Mouse (Mus musculus) left cerebral cortex, postnatal 25 days (tissue): ENCODE results near the gene Slc15a1. TPM values are rescaled to one million over a fixed set of nuclear protein-coding genes. Genes with fewer than 3 reads are reported as not detected.

Source experiments
- DNase-seq, 2 experiments: peaks; one replicate each; pipeline ENCODE4 v3.0.0; 2022; ENCODE audit warnings: low spot score in 2 of 2, mixed read lengths in 1 of 2
- intact Hi-C: fragments of 180-260 bp; cut with DNase I; formaldehyde crosslinking; loops from one replicate; pipeline ENCODE4 v1.15.1; 2025
- total RNA-seq, 2 experiments: library from RNA; stranded (reverse); gene quantifications; 2 replicates each; pipeline ENCODE4 v1.2.3; 2021

The Slc15a1 gene
- total RNA-seq, result not detected

DNA sequence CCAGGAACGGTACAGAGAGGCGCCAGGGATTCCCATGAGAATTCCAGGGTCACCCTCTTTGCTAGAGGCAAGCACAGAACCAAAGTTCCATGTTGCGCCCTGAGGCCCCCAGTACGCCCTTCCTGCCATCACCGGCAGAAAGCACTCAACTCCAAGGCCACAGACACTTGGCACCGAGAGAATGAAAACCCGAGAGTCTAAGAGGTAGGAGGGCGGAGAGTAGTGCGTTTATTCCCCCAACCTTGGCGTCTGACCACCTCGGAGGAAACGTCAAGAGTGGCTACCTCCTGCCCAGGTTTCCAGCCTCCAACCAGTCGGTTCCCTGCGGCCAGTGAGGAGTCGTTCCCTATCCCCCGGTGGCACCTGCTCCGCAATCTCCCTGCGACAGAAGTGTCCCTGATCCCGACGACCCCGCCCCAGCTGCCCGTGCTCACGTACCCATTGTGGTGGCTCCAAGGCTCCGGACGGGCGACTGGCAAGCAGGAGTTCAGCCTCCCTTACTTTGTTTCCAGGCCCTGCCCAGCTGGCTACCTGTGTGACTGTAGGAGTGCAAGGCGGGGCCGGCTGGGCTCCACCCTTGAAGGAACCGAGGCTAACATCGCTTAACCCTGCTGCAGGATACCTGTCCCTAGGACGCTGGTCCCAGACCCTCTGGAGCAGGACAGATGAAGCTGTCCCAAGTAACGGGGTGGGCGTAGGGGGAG is at the start of gene Slc15a1:
Slc15a1 (minus strand) TSS at position 472 of the 704 bp plus-strand sequence.
- no peak for DNase-seq
- intact Hi-C loops, result no loop called here

DNA sequence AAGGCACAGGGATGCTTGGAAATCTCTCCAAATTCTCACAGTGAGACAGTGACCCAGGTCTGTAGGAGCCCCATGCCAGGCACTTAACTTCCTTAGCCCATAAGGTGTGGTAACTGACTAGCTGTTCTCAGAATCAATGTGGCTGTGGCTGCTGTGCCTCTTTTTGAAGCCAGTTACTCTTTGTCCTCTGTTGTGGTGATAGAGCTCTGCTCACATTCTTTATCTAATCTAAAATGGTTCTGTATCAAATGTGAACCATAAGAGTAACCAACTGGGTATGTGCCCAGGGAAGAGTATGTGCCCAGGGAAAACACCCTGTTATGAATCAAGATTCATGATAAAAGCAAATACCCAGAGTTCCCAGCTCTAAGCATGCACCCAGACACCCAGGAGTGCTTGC is 48.7 kb upstream of the Slc15a1 start:
- intact Hi-C loops, result no loop called here
- no peak for DNase-seq

GRCm38 (mm10) chr14:121552586-121552985 is 47.5 kb upstream of the Slc15a1 start:
- intact Hi-C loops, result no loop called here
- no peak for DNase-seq

- intact Hi-C loops, result no loop called here
- no peak for DNase-seq
These were observed 44.8 kb upstream of the Slc15a1 start for GRCm38 (mm10) chr14:121549834-121550233.

GRCm38 (mm10) chr14:121547745-121548144 is 42.7 kb upstream of the Slc15a1 start:
- intact Hi-C loops, result no loop called here
- DNase-seq, result no peak

DNA sequence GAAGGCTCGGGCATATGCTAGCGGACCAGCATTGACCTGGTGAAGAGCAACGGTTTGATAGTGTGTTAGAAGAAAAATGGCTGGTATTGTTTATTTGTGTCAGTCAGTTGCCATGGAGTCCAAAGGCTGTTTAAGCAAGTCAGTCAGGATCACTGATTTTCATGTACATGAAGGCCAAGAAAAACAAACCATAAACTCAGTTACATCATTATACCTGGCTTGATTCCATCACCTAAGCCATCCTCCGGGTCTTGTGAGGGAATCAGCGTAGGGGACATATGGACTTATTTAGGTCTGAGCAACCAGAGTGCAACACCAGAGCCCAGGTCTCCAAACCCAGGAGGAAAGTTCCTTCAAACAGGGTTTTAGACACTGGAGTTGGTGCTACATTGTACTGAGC is 41.6 kb upstream of the Slc15a1 start:
- intact Hi-C loops, result no loop called here

GRCm38 (mm10) chr14:121545551-121546331 is 40.7 kb upstream of the Slc15a1 start:
- DNase-seq, result no peak
- intact Hi-C loops, result no loop called here

More for the DNA sequence above, 41.6 kb upstream of the Slc15a1 start:
- DNase-seq, result no peak

DNA sequence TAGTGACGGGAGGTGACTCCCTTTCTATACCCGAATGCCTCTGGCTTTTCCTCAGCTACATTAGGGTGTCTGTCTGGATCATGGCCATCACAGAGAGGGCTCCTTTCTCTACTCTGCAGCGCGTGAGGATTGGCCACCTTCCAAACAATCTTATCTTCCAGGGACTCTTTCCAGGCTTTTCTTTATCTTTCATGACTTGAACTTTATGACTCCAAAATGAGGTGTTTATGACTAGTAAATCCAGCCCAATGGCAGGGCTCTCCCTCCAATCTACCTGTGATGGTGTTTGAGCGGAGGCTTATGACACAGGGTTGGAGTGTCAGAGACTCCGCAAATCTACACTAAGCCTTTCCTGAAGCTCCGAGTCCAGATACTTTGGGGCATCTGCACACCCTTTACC is 36.2 kb upstream of the Slc15a1 start:
- intact Hi-C loops, result no loop called here
- DNase-seq, result no peak

DNA sequence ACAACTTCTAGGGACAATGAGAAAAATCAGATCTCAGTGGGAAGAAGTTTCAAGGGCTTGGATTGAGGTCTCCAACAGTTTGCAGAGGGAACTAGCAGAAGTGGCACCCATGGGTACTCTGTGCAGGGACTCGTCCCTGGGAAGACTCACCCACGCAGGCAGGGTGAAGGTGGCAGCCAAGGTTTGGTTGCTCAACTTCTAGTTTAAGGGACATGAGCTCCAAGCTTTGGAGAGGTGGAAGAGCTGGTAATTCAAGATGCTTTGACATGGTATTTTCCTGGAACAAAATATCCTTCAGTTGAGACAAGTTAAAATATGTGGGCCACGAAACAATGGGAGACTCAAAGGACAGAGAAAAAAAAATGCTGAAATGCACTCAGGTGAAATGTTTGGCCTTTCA is 29.4 kb upstream of the Slc15a1 start:
- DNase-seq, result no peak
- intact Hi-C loops, result loop anchor here (5.0 kb wide), 2 partner anchors 37 to 52 kb away; no protein-coding TSS in a partner anchor

GRCm38 (mm10) chr14:121530853-121531252 is 25.8 kb upstream of the Slc15a1 start:
- intact Hi-C loops, result loop anchor here (5.0 kb wide), 2 partner anchors 34 to 49 kb away; no protein-coding TSS in a partner anchor
- no peak for DNase-seq

GRCm38 (mm10) chr14:121527883-121528282 is 22.8 kb upstream of the Slc15a1 start:
- intact Hi-C loops, result no loop called here
- DNase-seq, result no peak

DNA sequence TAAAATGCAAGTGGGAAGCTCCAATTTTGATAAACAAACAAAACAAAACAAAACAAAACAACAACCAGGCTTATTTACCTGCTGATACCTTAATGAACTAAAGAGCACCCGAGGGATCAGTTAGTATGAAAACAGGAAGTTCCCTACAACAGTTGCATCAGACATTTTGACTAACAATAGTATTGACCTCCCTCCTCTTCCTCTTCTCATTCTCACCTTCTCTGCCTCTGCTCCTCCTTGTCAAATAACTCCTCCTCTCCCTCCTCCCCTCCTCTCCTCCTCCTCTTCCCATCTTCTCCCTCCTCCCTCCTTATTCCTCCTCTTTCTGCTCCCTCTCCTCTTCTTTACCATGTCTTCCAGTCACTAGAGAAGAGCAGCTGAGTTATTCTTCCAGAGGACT is 22.1 kb upstream of the Slc15a1 start:
- intact Hi-C loops, result no loop called here
- no peak for DNase-seq

DNA sequence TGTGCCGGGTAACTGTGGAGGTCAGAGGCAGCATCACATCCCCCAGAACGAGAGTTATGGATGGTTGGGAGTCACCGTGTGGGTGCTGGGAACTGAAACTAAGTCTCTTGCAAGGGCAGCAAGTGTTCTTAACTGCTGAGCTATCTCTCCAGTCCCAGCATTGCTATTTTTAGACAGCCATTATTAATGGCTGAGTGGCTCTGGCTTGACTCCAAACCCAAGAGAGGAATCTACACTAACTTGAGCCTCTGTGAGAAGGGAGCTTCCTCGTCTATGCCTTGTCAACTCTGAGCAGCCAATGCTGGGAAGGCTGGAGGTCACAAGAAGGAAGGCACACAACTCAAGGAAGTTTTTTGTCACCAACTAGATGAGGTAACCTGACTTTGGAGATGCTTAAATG is 16.7 kb upstream of the Slc15a1 start:
- DNase-seq, result no peak
- intact Hi-C loops, result no loop called here

GRCm38 (mm10) chr14:121516881-121517280 is 11.8 kb upstream of the Slc15a1 start:
- intact Hi-C loops, result no loop called here
- DNase-seq, result no peak

GRCm38 (mm10) chr14:121508929-121509328 is 3.9 kb upstream of the Slc15a1 start:
- intact Hi-C loops, result no loop called here
- no peak for DNase-seq

GRCm38 (mm10) chr14:121506336-121506735 is 1.3 kb upstream of the Slc15a1 start:
- DNase-seq, result no peak
- intact Hi-C loops, result no loop called here

GRCm38 (mm10) chr14:121505485-121505860 is 421 bp upstream of the Slc15a1 start:
- no peak for DNase-seq
- intact Hi-C loops, result no loop called here

GRCm38 (mm10) chr14:121500577-121500976 is 4.5 kb downstream of the Slc15a1 start:
- no peak for DNase-seq
- intact Hi-C loops, result no loop called here

GRCm38 (mm10) chr14:121499769-121500168 is 5.3 kb downstream of the Slc15a1 start:
- intact Hi-C loops, result loop anchor here (5.0 kb wide), 1 partner anchor 33 kb away; no protein-coding TSS in a partner anchor
- no peak for DNase-seq

GRCm38 (mm10) chr14:121497800-121498199 is 7.3 kb downstream of the Slc15a1 start:
- intact Hi-C loops, result loop anchor here (5.0 kb wide), 1 partner anchor 35 kb away; no protein-coding TSS in a partner anchor

GRCm38 (mm10) chr14:121495741-121496140 is 9.3 kb downstream of the Slc15a1 start:
- no peak for DNase-seq
- intact Hi-C loops, result loop anchor here (5.0 kb wide), 1 partner anchor 37 kb away; no protein-coding TSS in a partner anchor

More at GRCm38 (mm10) chr14:121497800-121498199, 7.3 kb downstream of the Slc15a1 start:
- DNase-seq, result no peak
